Mouse (Mus musculus): Measurements from ENCODE around the gene Atp11a. TPM values are rescaled to one million over a fixed set of nuclear protein-coding genes. Genes with fewer than 3 reads are reported as not detected.
A peak's percentile ranks its signal among the peaks of the same experiment; 100 is the strongest.

Atp11a gene
- polyA plus RNA-seq, 1 experiment from 2014 or later = 6.4 TPM

GRCm38 (mm10) chr8:12828298-12828697 lies 71.5 kb downstream of the Atp11a start:
- H3K9me3 ChIP-seq (replicated peaks) = no peaks in the 10 kb centered on the region
- peaks cover 48% of the 10 kb centered on the region for H3K4me1 ChIP-seq
- H3K36me3 ChIP-seq = peaks cover 80% of the 10 kb centered on the region
- H3K4me3 ChIP-seq = no peak overlapping the region
- no peak for DNase-seq (ENCODE audit: low spot score)
- no peak overlapping the region for H3K27ac ChIP-seq (replicated peaks)
- 94% methylated on average over 6 of the region's 6 CpGs for WGBS
- H3K27me3 ChIP-seq (ENCODE audit: low read depth, poor library complexity, severe bottlenecking) = no peaks in the 10 kb centered on the region

GRCm38 (mm10) chr8:12829381-12829780 lies 72.6 kb downstream of the Atp11a start:
- H3K27ac ChIP-seq (replicated peaks) = no peak overlapping the region
- DNase-seq (ENCODE audit: low spot score) = no peak
- no peak overlapping the region for H3K4me3 ChIP-seq
- H3K27me3 ChIP-seq (ENCODE audit: low read depth, poor library complexity, severe bottlenecking) = no peaks in the 10 kb centered on the region
- H3K4me1 ChIP-seq = peaks cover 45% of the 10 kb centered on the region
- H3K9me3 ChIP-seq (replicated peaks) = no peaks in the 10 kb centered on the region
- 72% methylated on average over 1 of the region's 1 CpGs for WGBS
- peaks cover 87% of the 10 kb centered on the region for H3K36me3 ChIP-seq

- no peaks in the 10 kb centered on the region for H3K27me3 ChIP-seq (ENCODE audit: low read depth, poor library complexity, severe bottlenecking)
- no peak overlapping the region for H3K4me3 ChIP-seq
- no peaks in the 10 kb centered on the region for H3K9me3 ChIP-seq (replicated peaks)
- H3K27ac ChIP-seq (replicated peaks) = peak overlapping the region; percentile 77
- 62% methylated on average over 7 of the region's 7 CpGs for WGBS
- H3K36me3 ChIP-seq = peaks cover 87% of the 10 kb centered on the region
- peaks cover 39% of the 10 kb centered on the region for H3K4me1 ChIP-seq
- peak; percentile 50 for DNase-seq (ENCODE audit: low spot score)
Observed at GRCm38 (mm10) chr8:12831659-12832589, 75.1 kb downstream of the Atp11a start.

- peaks cover 37% of the 10 kb centered on the region for H3K4me1 ChIP-seq
Observed at GRCm38 (mm10) chr8:12833616-12834015, 76.8 kb downstream of the Atp11a start.

GRCm38 (mm10) chr8:12840834-12841233 lies 84.0 kb downstream of the Atp11a start:
- H3K4me3 ChIP-seq = no peak overlapping the region
- no peak for DNase-seq (ENCODE audit: low spot score)
- H3K9me3 ChIP-seq (replicated peaks) = no peaks in the 10 kb centered on the region
- peaks cover 9% of the 10 kb centered on the region; the same call in 1 of the 2 replicates for H3K4me1 ChIP-seq
- no peak overlapping the region for H3K27ac ChIP-seq (replicated peaks)
- H3K27me3 ChIP-seq (ENCODE audit: low read depth, poor library complexity, severe bottlenecking) = no peaks in the 10 kb centered on the region
- 92% methylated on average over 7 of the region's 7 CpGs for whole genome bisulfite sequencing
- H3K36me3 ChIP-seq = peaks cover 82% of the 10 kb centered on the region

More at GRCm38 (mm10) chr8:12833616-12834015, 76.8 kb downstream of the Atp11a start:
- H3K4me3 ChIP-seq = no peak overlapping the region
- H3K9me3 ChIP-seq (replicated peaks) = no peaks in the 10 kb centered on the region
- no peak for DNase-seq (ENCODE audit: low spot score)
- H3K27me3 ChIP-seq (ENCODE audit: low read depth, poor library complexity, severe bottlenecking) = no peaks in the 10 kb centered on the region
- WGBS = 91% methylated on average over 5 of the region's 5 CpGs
- no peak overlapping the region for H3K27ac ChIP-seq (replicated peaks)
- peaks cover 85% of the 10 kb centered on the region for H3K36me3 ChIP-seq

- Histone ChIP-seq H3K4me3 (no peak overlapping the region), H3K27ac (replicated peaks) (no peak overlapping the region), H3K36me3 (peaks cover 80% of the 10 kb centered on the region), H3K4me1 (peaks cover 9% of the 10 kb centered on the region; the same call in 1 of the 2 replicates), H3K9me3 (replicated peaks) (no peaks in the 10 kb centered on the region), H3K27me3 (ENCODE audit: low read depth, poor library complexity, severe bottlenecking) (no peaks in the 10 kb centered on the region)
- no peak for DNase-seq (ENCODE audit: low spot score)
- WGBS = 96% methylated on average over 11 of the region's 11 CpGs
Observed at GRCm38 (mm10) chr8:12842342-12842995, 85.7 kb downstream of the Atp11a start.

GRCm38 (mm10) chr8:12844347-12844950 lies 87.6 kb downstream of the Atp11a start:
- Histone ChIP-seq H3K27me3 (ENCODE audit: low read depth, poor library complexity, severe bottlenecking) (no peaks in the 10 kb centered on the region), H3K9me3 (replicated peaks) (no peaks in the 10 kb centered on the region), H3K4me1 (peaks cover under 1% of the 10 kb centered on the region; the same call in 1 of the 2 replicates), H3K27ac (replicated peaks) (no peak overlapping the region), H3K4me3 (no peak overlapping the region), H3K36me3 (peaks cover 81% of the 10 kb centered on the region)
- DNase-seq (ENCODE audit: low spot score) = no peak
- WGBS = 90% methylated on average over 16 of the region's 16 CpGs

GRCm38 (mm10) chr8:12846447-12846846 lies 89.6 kb downstream of the Atp11a start:
- no peak for DNase-seq (ENCODE audit: low spot score)
- no peaks in the 10 kb centered on the region for H3K4me1 ChIP-seq
- peaks cover 90% of the 10 kb centered on the region for H3K36me3 ChIP-seq
- H3K4me3 ChIP-seq = no peak overlapping the region
- no peak overlapping the region for H3K27ac ChIP-seq (replicated peaks)
- no peaks in the 10 kb centered on the region for H3K27me3 ChIP-seq (ENCODE audit: low read depth, poor library complexity, severe bottlenecking)
- no peaks in the 10 kb centered on the region for H3K9me3 ChIP-seq (replicated peaks)
- 92% methylated on average over 6 of the region's 6 CpGs for WGBS

GRCm38 (mm10) chr8:12851241-12851640 lies 94.4 kb downstream of the Atp11a start:
- Histone ChIP-seq H3K4me3 (no peak overlapping the region), H3K27ac (replicated peaks) (no peak overlapping the region), H3K4me1 (no peaks in the 10 kb centered on the region; the same call in 1 of the 2 replicates), H3K27me3 (ENCODE audit: low read depth, poor library complexity, severe bottlenecking) (no peaks in the 10 kb centered on the region), H3K36me3 (peaks cover 57% of the 10 kb centered on the region), H3K9me3 (replicated peaks) (no peaks in the 10 kb centered on the region)
- no peak for DNase-seq (ENCODE audit: low spot score)
- WGBS = 88% methylated on average over 10 of the region's 10 CpGs

- WGBS = 83% methylated on average over 15 of the region's 15 CpGs
- Histone ChIP-seq H3K36me3 (peaks cover 45% of the 10 kb centered on the region), H3K4me1 (no peaks in the 10 kb centered on the region; the same call in 1 of the 2 replicates)
Observed at GRCm38 (mm10) chr8:12856038-12856437, 99.2 kb downstream of the Atp11a start.

GRCm38 (mm10) chr8:12863061-12863460 lies 106.2 kb downstream of the Atp11a start:
- DNase-seq (ENCODE audit: low spot score) = no peak
- H3K27me3 ChIP-seq (ENCODE audit: low read depth, poor library complexity, severe bottlenecking) = no peaks in the 10 kb centered on the region
- 87% methylated on average over 3 of the region's 3 CpGs for WGBS

More at GRCm38 (mm10) chr8:12856038-12856437, 99.2 kb downstream of the Atp11a start:
- DNase-seq (ENCODE audit: low spot score) = no peak
- H3K27me3 ChIP-seq (ENCODE audit: low read depth, poor library complexity, severe bottlenecking) = no peaks in the 10 kb centered on the region
- H3K9me3 ChIP-seq (replicated peaks) = no peaks in the 10 kb centered on the region
- H3K27ac ChIP-seq (replicated peaks) = no peak overlapping the region
- H3K4me3 ChIP-seq = no peak overlapping the region

GRCm38 (mm10) chr8:12863608-12864007 lies 106.8 kb downstream of the Atp11a start:
- H3K4me1 ChIP-seq = no peaks in the 10 kb centered on the region
- H3K4me3 ChIP-seq = no peak overlapping the region
- WGBS = 85% methylated on average over 14 of the region's 14 CpGs
- no peak for DNase-seq (ENCODE audit: low spot score)
- H3K27me3 ChIP-seq (ENCODE audit: low read depth, poor library complexity, severe bottlenecking) = no peaks in the 10 kb centered on the region
- H3K36me3 ChIP-seq = peaks cover 58% of the 10 kb centered on the region
- no peaks in the 10 kb centered on the region for H3K9me3 ChIP-seq (replicated peaks)
- no peak overlapping the region for H3K27ac ChIP-seq (replicated peaks)

More at GRCm38 (mm10) chr8:12863061-12863460, 106.2 kb downstream of the Atp11a start:
- Histone ChIP-seq H3K36me3 (peaks cover 64% of the 10 kb centered on the region), H3K4me3 (no peak overlapping the region), H3K9me3 (replicated peaks) (no peaks in the 10 kb centered on the region), H3K4me1 (no peaks in the 10 kb centered on the region), H3K27ac (replicated peaks) (no peak overlapping the region)

All from midbrain, embryonic 10.5 days (tissue).